Mouse (Mus musculus) urinary bladder, postnatal 36 days (tissue): ENCODE results near the gene Rnf213.

Source experiments
- DNase-seq, 2 experiments: peaks; one replicate each; pipeline ENCODE4 v3.0.0; 2022; ENCODE audit warnings: low spot score in 2 of 2, mixed read lengths in 1 of 2

Gene Rnf213

DNA sequence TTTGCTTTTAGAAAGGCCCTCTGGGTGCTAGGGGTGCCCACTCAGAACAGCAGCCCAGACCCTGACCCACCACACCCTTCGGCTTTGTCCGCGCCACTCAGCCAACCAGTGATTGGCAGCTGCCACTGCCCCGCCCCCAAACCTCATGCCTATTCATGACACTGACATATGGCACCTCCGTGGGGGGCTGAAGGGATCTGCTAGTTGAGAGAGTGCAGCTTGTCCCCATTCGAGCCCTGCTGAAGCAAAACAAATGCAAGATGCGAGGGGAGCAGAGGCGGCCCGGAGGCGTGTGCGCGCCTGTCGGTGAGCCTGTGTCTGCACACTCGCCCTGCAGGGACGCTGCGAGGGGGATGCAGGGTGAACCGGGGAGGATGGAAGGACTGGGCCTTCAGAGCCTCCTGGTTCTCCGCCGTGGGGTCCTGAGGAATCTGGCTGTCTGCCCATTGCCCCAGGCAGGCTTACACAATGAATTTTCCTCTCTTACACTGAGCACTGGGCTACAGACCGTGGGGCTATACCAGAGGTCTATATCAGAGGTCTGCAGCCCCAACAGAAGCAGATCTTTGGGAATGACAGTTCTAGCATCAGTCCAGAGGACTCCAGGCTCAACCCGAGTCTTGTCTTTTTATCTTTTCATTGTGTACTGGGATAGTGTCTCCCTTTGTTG lies 122.2 kb downstream of the Rnf213 start:
- DNase-seq, result no peak

DNA sequence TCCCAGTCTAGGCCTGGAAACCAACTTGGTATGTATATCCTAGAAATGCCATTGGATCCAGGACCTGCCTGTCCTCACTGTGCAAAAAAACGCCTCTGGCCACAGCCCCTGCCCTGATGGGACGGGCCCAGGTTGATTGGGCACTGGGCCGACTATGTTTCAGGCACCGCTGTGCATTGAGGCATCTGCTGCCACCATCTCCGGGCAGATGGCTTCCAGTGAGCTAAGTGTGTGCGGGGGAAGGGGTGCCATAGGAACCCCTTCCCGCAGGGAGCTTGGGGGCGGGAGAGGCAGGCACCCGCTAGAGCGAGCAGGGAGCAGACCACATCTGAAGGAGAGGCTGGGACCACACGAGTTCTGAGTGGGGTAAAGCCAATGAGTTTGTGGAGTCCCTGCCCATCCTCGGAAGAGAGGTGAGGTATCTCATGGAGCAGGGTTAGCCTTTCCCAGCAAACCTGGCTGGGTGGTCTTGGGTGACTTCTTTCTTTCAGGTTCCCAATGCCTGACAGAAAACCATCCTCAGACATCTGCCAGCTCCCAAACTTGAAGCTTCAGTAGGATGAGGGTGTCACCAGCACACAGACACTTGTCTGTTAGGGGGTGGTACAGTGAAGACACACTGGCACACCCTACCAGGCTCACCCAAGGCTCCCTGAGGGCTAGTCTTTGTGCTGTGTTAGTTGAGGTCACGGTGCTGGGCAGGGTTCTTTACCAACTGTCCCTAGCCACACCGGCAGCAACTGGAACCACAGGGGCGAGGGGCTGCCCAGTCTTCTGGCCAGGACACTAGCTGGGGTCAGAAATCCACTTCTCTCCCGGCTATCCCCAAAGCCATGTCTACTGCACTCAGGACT lies 123.2 kb downstream of the Rnf213 start:
- no peak for DNase-seq

- peak; percentile 5 to 23 for DNase-seq
These were observed 123.9 kb downstream of the Rnf213 start for GRCm38 (mm10) chr11:119516677-119517361.

GRCm38 (mm10) chr11:119519387-119519786 lies 126.5 kb downstream of the Rnf213 start:
- DNase-seq, result no peak

DNA sequence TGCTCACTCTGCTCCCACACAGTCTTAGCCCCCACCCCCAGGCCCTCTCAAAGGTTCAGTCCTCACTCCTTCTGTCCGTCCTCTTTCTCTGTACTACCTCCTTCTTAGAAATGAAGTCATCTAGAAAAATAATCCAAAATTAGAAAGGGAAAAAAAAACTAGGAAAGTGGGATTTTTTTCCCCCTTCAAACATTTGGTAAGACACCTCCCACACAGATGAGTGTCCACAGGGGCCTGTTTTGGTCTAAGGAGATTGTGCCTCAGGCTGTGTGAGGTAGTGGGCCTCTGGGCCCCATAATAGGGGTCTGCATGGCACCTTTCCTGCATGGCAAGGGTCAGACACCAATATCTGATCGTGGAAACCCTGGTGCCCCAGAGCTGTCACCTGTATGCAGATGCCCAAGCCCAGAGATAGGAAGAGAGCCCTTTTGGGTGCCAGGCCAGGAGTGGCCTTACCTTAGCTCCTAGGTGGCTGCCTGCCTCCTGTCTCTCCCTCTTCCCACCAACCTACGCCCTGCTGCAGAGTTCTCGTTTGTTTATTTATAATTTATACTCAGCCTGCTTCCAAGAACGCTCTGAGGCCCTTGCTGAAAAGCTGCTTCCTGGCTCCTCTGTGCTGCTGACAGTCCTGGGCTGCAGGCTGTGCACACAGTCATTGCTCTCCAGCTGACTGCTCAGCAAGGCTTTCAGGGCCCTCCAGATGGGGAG lies 127.3 kb downstream of the Rnf213 start:
- no peak for DNase-seq

- no peak for DNase-seq
These were observed 127.8 kb downstream of the Rnf213 start for GRCm38 (mm10) chr11:119520713-119521063.

DNA sequence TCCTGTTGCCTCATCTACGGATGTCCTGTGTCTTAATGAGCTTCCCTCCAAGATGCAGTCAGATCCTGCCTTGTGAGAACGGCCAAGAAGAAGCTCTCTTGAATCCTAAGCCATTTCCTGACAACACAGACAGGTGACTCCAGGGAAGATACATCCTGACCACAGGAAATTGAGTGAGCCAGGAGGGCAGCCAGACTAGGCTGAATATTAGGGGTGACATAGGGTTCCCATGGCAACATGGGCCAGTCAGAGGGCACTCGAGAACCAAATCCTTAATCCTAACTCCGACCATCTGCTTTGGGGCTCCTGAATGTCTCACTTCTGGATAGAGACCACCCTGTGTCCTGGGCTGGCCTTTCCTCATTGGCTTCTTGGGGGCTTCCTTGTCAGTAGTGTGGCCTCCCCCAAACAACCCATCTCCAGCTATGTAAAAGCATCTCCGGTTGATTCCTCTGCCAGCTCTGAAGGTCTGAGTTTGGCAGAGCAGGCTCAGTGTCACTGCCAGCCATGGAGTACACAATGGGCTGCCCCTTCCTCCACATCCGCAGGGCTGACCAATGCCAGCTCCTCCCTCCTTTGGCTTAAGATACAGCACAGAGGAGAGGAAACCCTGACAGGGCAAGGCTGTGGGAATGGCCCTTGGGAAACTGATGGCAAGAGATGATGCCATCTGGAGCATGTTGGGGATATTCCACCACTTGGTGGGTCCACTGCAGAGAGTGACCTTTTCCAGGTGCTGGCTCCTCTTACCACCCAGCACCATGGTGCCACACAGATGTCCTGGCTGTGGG lies 129.2 kb downstream of the Rnf213 start:
- no peak for DNase-seq

- DNase-seq, result peak in 1 of 2 experiments; percentile 57
These were observed 129.9 kb downstream of the Rnf213 start for GRCm38 (mm10) chr11:119522779-119523178.

DNA sequence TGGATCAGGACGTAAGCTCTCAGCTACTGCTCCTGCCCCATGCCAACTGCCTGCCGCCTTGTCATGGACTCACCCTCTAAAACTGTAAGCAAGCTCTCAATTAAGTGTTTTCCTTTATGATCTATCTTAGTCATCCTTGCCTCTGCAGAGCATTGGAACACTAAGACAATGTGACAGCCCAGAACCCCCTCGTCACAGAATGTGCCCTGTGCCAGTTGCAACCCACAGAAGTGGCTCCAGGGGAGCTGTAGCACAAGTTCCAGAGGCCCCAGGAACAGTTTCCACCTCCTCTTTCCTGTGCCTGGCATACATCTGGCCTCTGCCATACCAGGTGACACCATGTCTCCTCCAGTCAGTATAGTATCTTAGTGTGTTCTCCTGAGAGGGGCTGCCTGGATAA lies 130.5 kb downstream of the Rnf213 start:
- no peak for DNase-seq

DNA sequence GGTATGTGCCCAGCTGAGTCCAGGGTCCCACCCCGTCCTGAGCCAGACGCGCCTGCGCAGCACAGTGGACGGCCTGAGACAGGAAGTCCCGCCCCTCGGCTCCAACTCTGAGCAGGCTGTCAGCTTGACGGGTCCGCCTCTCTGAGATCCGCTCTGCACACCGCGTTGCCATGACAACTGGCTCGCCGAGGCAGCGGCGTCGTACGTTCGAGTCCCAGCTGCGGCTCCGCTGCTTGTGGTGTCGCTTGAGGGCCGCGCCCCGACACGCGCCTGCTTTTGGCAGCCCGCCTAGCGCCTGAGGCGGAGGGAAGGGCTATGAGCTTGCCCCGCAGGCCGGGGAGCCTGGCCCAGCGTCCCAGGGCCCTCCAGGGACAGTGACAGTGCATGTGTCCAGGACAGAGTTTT lies 131.6 kb downstream of the Rnf213 start:
- peak; percentile 58 to 86 for DNase-seq

DNA sequence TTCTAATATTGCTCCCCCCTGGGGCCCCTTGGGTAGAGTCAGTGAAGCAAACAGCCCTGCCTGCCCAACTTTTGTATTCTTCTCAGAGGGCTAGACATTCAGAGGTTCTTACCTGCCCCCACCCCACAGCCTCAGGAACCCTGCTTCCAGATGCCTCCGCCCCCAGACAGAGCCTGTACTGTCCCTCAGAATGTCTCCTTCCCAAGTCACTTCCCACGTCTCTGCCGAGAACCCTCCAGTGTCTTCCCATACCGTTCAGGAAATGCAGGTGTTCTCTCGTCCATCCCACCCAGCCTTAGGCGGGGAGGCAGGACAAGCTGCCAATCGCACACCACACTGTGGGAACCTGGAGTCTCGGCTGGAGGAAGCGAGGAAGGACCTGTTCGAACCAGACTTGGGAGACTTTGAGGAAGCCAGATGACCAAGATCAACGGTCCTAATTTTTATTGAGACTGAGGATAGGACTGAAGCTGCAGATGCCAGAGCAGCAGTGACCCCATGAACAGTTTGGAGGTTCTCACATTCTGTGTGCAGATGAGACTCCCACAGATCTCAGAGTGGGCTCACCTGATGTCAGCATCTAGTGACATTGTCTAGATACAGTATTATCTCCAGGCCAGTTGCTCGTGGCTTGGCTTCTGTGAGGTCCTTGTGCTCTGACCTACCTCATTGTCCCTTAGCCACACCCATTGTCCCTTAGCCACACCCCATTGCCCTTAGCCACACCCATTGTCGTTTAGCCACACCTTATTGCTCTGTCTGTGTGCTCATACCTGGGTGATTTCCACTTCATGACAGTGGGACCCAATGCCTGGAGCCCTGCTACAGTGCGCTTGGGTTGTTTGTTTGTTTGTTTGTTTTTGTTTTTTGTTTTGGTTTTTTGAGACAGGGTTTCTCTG lies 133.4 kb downstream of the Rnf213 start:
- no peak for DNase-seq

DNA sequence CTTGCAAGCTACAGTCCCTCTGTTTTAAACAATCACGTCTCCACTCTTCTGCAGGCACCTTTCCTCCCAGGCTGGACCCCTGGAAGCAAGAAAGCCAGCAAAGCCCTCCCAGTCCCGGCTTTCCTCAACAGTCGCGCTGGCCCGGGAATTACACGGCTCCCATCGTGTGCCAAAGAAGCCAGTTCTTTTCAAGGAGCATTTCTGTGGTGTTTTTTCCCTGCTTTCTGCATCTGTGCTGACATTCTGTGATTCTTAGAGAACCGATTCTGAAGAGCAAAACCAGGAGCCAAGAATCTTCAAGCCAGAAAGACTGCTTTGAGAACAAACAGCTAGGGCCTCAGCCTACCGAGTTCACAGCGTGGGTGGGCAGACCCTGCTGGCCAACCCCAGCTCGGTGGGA lies 136.0 kb downstream of the Rnf213 start:
- DNase-seq, result no peak

GRCm38 (mm10) chr11:119532460-119532859 lies 139.6 kb downstream of the Rnf213 start:
- no peak for DNase-seq

- no peak for DNase-seq
These were observed 140.8 kb downstream of the Rnf213 start for GRCm38 (mm10) chr11:119533745-119534144.
